Mouse (Mus musculus) limb, embryonic 11.5 days (tissue): ENCODE results near the gene Sez6l. TPM values are rescaled to one million over a fixed set of nuclear protein-coding genes. Genes with fewer than 3 reads are reported as not detected.

ENCODE experiments used
- ATAC-seq: fragments of 200-750 bp; cut with Nextera tagmentation; 2 replicates; pipeline ENCODE4 v1.8.0; 2017; ENCODE audit warnings: low read depth; ENCODE audit not compliant: insufficient number of reproducible peaks, low FRiP score, low TSS enrichment
- DNase-seq: peaks from one replicate; pipeline ENCODE4 v3.0.0-alpha.2; 2015; ENCODE audit warnings: low spot score
- H3K27ac ChIP-seq: fragments of 300-500 bp; sonication (generic); replicated peaks from 2 replicates; pipeline ENCODE4 v1.5.1; 2014; ENCODE audit warnings: low read depth, mild to moderate bottlenecking, low read length
- H3K27me3 ChIP-seq: fragments of 300-500 bp; sonication (generic); 2 replicates; pipeline ENCODE4 v1.6.1; 2014; ENCODE audit warnings: mild to moderate bottlenecking, low read length, mixed read lengths; ENCODE audit not compliant: control insufficient read depth, insufficient read depth
- H3K36me3 ChIP-seq: fragments of 300-500 bp; sonication (generic); 2 replicates; pipeline ENCODE4 v1.6.1; 2014; ENCODE audit warnings: mild to moderate bottlenecking, low read length, moderate library complexity, mixed read lengths; ENCODE audit not compliant: control insufficient read depth, insufficient read depth
- H3K4me1 ChIP-seq: fragments of 300-500 bp; sonication (generic); 2 replicates; pipeline ENCODE4 v1.6.1; 2014; ENCODE audit warnings: low read length, mixed read lengths; ENCODE audit not compliant: control insufficient read depth, insufficient read depth
- H3K4me2 ChIP-seq: fragments of 300-500 bp; sonication (generic); 2 replicates; pipeline ENCODE4 v1.6.1; 2014; ENCODE audit warnings: low read depth, mild to moderate bottlenecking, moderate library complexity; ENCODE audit not compliant: severe bottlenecking
- H3K4me3 ChIP-seq: fragments of 300-500 bp; sonication (generic); 2 replicates; pipeline ENCODE4 v1.5.1; 2014; ENCODE audit warnings: low read depth, low read length
- H3K9ac ChIP-seq: fragments of 300-500 bp; sonication (generic); 2 replicates; pipeline ENCODE4 v1.6.1; 2014; ENCODE audit warnings: mild to moderate bottlenecking, low read length
- H3K9me3 ChIP-seq: fragments of 300-500 bp; sonication (generic); 2 replicates; pipeline ENCODE4 v1.6.1; 2016; ENCODE audit warnings: low read length; ENCODE audit not compliant: control insufficient read depth
- WGBS: fragments of 180-500 bp; shearing (Covaris S2); extraction: QIAGEN DNeasy Blood & Tissue Kit; methylation state at CpG from one replicate; pipeline ENCODE4 v1.1.7; 2014; 5-methylcytosine and 5-hydroxymethylcytosine counted together
- polyA plus RNA-seq: library from polyadenylated mRNA; unstranded; fragments of >200 nt; fragmentation: Nextera tagmentation; extraction: Ambion mirVana; gene quantifications from 2 replicates; pipeline ENCODE4 v1.2.1, GENCODE M21; 2014

Sez6l gene
- polyA plus RNA-seq, 1 experiment from 2014 or later: 0.13 TPM

DNA sequence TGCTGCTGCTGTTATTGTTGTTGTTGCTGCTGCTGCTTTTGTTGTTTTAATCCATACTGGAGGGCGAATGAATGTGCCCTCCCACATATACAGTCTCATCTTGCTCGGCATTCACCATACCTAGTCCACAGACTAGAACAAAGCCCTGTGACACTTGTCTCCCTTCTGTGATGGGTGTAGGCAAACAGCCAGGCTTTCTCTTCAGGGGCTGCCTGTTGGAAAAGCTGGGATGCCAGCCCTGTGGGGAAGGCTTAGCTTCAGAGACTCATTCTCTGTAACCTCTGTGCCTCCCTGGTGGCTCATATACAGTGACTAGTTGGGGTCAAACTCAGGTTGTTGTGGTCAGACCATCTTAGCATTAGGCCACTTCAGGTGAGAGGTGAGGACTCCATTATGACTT lies 30.1 kb upstream of the Sez6l start:
- ATAC-seq (no peak), DNase-seq (no peak)
- no peak overlapping the region for H3K9ac ChIP-seq
- H3K9me3 ChIP-seq: no peaks in the 10 kb centered on the region
- no peak overlapping the region for H3K4me3 ChIP-seq
- 77% methylated on average over 2 of the region's 2 CpGs for WGBS
- H3K27ac ChIP-seq: no peak overlapping the region
- no peak overlapping the region for H3K4me2 ChIP-seq
- H3K4me1 ChIP-seq: no peaks in the 10 kb centered on the region
- H3K27me3 ChIP-seq: no peaks in the 10 kb centered on the region
- no peaks in the 10 kb centered on the region for H3K36me3 ChIP-seq

DNA sequence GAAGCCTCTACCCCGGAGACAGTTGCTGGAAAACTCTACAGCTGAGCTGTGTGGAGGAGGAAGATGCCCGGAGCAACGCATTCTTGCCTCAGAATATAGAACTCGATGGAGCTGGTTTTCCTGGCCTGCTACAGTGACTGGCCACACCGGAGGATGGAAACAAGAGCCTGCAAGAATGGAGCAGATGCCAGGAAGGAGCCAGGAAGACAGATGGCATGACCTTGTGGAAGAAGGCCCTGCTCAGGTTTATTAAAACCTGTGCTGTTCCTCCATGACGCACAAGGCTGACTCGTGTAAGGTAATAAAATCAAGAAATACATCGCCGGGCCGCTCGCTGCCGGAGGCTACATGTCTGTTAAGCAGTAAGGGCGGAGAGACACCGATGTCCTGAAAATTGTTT lies 28.4 kb upstream of the Sez6l start:
- no peak for DNase-seq
- no peak for ATAC-seq
- Histone ChIP-seq H3K9me3 (no peaks in the 10 kb centered on the region), H3K27me3 (no peaks in the 10 kb centered on the region), H3K27ac (no peak overlapping the region), H3K4me2 (no peak overlapping the region), H3K4me3 (no peak overlapping the region), H3K4me1 (no peaks in the 10 kb centered on the region), H3K9ac (no peak overlapping the region), H3K36me3 (no peaks in the 10 kb centered on the region)
- WGBS: 77% methylated on average over 14 of the region's 14 CpGs

DNA sequence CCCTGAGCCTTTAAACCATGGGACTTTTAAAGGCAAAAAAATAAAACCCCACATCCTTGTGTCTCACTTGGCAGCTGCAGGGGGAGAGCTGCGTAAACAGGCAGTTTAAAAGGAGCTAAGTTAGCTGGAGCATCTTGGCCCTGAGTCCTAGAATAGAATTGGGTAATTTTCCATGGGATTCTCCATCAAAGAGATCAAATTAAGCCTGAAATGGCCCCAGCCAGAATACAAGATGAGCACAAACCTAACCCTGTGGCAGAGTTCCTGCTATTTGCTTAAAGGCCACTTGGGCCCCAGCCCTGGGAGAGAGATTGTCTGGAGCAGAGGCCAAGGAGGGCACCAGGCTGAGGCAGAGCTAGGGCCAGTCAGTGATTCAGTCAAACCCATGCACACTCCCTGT lies 27.3 kb upstream of the Sez6l start:
- 83% methylated on average over 1 of the region's 1 CpGs for WGBS
- H3K4me3 ChIP-seq: no peak overlapping the region
- H3K27me3 ChIP-seq: no peaks in the 10 kb centered on the region
- no peaks in the 10 kb centered on the region for H3K4me1 ChIP-seq
- H3K27ac ChIP-seq: no peak overlapping the region
- no peak overlapping the region for H3K9ac ChIP-seq
- no peak overlapping the region for H3K4me2 ChIP-seq
- H3K9me3 ChIP-seq: no peaks in the 10 kb centered on the region
- H3K36me3 ChIP-seq: no peaks in the 10 kb centered on the region
- DNase-seq: no peak
- ATAC-seq: no peak

DNA sequence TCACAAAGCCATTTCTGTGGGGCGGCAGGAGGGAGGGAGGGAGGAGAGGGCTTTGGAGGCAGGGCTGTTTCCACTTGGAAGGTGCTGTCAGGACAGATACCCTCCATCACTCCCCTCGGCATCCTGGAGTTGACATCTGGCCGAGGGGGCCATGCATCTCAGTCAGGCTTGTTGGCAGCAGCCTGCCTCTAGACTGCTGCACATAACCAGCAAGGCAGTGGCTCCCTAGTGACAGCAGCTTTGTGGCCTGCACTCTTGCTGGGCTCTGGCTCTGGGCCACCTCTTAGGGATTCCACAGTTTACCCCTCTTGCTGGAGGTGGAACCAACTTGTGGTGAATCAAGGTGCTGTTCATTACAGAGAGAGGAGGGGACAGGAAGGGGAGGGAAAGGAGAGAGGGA lies 26.6 kb upstream of the Sez6l start:
- Histone ChIP-seq H3K9me3 (no peaks in the 10 kb centered on the region), H3K36me3 (no peaks in the 10 kb centered on the region), H3K9ac (no peak overlapping the region), H3K27ac (no peak overlapping the region), H3K4me3 (no peak overlapping the region), H3K4me1 (no peaks in the 10 kb centered on the region), H3K27me3 (no peaks in the 10 kb centered on the region), H3K4me2 (no peak overlapping the region)
- DNase-seq: no peak
- ATAC-seq: no peak
- WGBS: 11% methylated on average over 3 of the region's 3 CpGs

DNA sequence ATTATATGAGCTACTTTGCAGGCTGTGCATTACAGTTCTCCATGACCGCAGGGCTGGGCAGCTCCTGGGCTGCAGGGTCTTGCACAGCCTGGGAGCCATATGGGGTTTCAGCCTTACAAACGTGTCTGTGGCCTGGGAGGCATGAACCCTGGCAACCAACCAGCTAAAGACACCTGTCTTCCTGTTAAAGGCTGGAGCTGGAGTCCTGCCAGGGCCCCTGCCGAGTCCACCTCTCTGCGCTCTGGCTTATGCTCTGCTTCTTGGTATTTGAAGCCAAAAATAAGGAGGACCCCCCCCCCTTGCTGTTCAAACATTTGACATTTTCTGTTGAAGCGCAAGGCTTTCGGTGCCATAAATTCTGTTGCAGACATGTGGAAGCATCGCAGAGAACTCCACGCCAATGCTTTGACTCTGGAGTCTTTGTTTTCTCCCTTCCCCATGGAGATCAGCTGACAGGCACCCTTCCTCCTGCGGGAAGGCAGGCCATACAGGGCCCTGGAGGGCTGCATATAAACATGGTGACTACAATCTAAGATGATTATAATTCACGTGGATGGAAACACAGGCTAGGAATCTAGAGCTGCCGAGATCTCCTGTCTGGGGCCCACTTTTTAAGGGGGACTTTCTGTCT lies 23.4 kb upstream of the Sez6l start:
- Histone ChIP-seq H3K27me3 (peaks cover 3% of the 10 kb centered on the region; the same call in 1 of the 2 replicates), H3K36me3 (no peaks in the 10 kb centered on the region), H3K9ac (no peak overlapping the region), H3K27ac (no peak overlapping the region), H3K9me3 (no peaks in the 10 kb centered on the region), H3K4me2 (no peak overlapping the region), H3K4me1 (no peaks in the 10 kb centered on the region), H3K4me3 (no peak overlapping the region)
- ATAC-seq (no peak), DNase-seq (no peak)
- 62% methylated on average over 11 of the region's 11 CpGs for WGBS

DNA sequence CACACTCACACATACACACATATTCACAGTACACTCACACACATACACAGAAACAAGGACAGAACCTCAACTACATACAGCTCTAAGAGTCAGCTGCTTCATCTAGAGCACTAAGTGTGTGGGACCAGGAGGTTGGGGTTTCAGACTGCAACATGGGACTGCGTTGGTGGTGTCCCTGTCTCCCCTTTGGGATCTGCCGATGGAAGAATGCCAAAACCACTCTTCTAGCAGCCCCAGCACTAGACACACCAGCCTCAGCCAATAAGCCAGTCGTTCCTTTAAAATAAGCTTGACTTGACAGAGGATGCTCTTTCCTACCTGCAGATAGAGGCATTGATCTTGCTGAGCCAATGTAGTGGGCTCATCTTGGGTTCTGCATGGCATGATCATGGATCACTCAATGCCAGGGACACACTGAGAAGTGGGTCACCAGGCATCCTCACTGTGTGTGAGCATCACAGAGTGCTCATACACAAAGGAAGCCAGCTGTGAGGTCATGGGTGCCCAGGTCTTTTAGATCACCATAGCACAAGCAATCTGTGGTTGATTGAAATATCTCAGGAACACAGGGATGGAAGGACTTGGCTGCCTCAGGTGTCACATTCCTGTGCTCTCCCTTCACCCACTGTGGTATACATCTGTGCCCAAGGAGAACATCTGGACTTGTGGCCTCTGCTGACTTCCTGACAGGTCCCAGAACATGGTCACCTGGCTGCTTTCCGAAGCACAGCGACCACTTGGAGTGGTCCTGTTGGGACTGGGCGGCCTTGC lies 22.7 kb upstream of the Sez6l start:
- no peak for DNase-seq
- Histone ChIP-seq H3K36me3 (no peaks in the 10 kb centered on the region), H3K27me3 (peaks cover 3% of the 10 kb centered on the region; the same call in 1 of the 2 replicates), H3K9me3 (no peaks in the 10 kb centered on the region), H3K4me2 (no peak overlapping the region), H3K4me3 (no peak overlapping the region), H3K9ac (no peak overlapping the region), H3K27ac (no peak overlapping the region), H3K4me1 (no peaks in the 10 kb centered on the region)
- no peak for ATAC-seq
- WGBS: 83% methylated on average over 6 of the region's 6 CpGs

DNA sequence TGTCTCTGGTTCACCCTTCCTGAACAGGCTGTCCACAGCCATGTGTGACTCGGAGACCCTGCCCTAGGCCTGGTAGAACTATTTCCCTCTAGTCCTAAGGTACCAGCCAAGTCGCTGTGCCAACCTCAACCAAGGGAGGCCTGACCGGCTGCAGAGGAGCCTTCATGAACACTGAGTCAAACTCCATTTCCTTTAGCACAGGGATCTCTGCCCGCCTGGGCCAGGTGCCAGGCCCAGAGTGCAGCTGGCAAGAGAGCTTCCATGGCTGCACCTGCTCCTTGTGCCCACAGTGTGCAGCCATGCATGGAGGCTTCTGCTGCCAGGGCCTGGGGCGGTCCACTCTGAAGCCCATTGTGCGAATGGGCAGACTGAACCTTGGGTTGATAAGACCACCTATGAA lies 20.9 kb upstream of the Sez6l start:
- H3K4me1 ChIP-seq: no peaks in the 10 kb centered on the region
- ATAC-seq (no peak), DNase-seq (no peak)
- H3K4me3 ChIP-seq: no peak overlapping the region
- H3K36me3 ChIP-seq: no peaks in the 10 kb centered on the region
- H3K27ac ChIP-seq: no peak overlapping the region
- 84% methylated on average over 6 of the region's 6 CpGs for WGBS
- H3K4me2 ChIP-seq: no peak overlapping the region
- no peak overlapping the region for H3K9ac ChIP-seq
- H3K27me3 ChIP-seq: peaks cover 3% of the 10 kb centered on the region; the same call in 1 of the 2 replicates
- no peaks in the 10 kb centered on the region for H3K9me3 ChIP-seq

DNA sequence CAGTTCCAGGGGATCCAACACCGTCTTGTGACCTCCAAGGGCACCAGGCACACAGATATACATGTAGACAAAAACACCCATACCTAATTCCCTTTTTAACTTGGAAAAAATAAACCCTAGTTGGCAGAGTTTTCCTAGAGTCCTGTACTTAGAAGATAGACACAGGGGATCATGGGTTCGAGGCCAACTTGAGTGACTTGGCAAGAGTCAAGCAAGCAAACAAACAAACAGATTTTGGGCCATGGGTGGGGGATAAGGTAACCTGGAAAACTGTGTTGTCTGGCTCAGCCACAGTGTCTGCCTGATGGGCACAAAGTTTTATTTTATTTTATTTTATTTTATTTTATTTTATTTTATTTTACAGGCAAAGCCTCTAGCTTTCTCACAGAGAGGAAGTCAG lies 20.3 kb upstream of the Sez6l start:
- no peak for DNase-seq
- Histone ChIP-seq H3K9ac (no peak overlapping the region), H3K27ac (no peak overlapping the region), H3K4me1 (no peaks in the 10 kb centered on the region), H3K9me3 (no peaks in the 10 kb centered on the region), H3K4me3 (no peak overlapping the region), H3K4me2 (no peak overlapping the region), H3K36me3 (no peaks in the 10 kb centered on the region), H3K27me3 (peaks cover 3% of the 10 kb centered on the region; the same call in 1 of the 2 replicates)
- no peak for ATAC-seq
- WGBS: 89% methylated on average over 2 of the region's 2 CpGs
